Mouse (Mus musculus) hematopoietic stem cell, adult 5-6 weeks (primary cell): ENCODE measurements around the gene Tpbpa. TPM values are rescaled to one million over a fixed set of nuclear protein-coding genes. Genes with fewer than 3 reads are reported as not detected.
"Not testable (repeated sequence)": the region's sequence is repeated elsewhere in the genome, so short reads cannot be mapped to it uniquely, and the experiment has no call there.

ENCODE experiments used
- ATAC-seq, 2 experiments: fragments of 125-278 bp in 1 of 2; replicated peaks in 1 of 2; 2 replicates each; pipeline ENCODE4 v1.8.0; 2016 to 2017; ENCODE audit warnings: inconsistent platforms in 2 of 2, mild to moderate bottlenecking in 2 of 2, moderate number of reproducible peaks in 2 of 2, low read depth in 1 of 2, moderate TSS enrichment in 1 of 2; ENCODE audit not compliant: low FRiP score in 2 of 2, poor library complexity in 2 of 2, severe bottlenecking in 2 of 2, insufficient read depth in 1 of 2, low TSS enrichment in 1 of 2
- total RNA-seq: library from RNA; stranded (forward); fragments of 172-1452, 232-1000 nt; gene quantifications from 2 replicates; pipeline ENCODE4 v1.2.3, GENCODE M21; 2017

Tpbpa gene
- total RNA-seq, result not detected in 2 replicates

GRCm38 (mm10) chr13:60941884-60942283 is at the start of gene Tpbpa:
Gene Tpbpa, minus strand, starts transcription at chr13:60941984.
- ATAC-seq, result not testable (repeated sequence)

- ATAC-seq, result peak; percentile 65 to 71; a peak in 3 of 4 replicates
Observed at GRCm38 (mm10) chr13:60986915-60987314, 45.1 kb upstream of the Tpbpa start.

GRCm38 (mm10) chr13:60972319-60972718 is 30.5 kb upstream of the Tpbpa start:
- peak; percentile 45 to 67; a peak in 2 of 4 replicates for ATAC-seq

GRCm38 (mm10) chr13:60963985-60964384 is 22.2 kb upstream of the Tpbpa start:
- ATAC-seq, result peak; percentile 58 to 87; a peak in 3 of 4 replicates

- no peak for ATAC-seq
Observed at GRCm38 (mm10) chr13:60961706-60962105, 19.9 kb upstream of the Tpbpa start.

GRCm38 (mm10) chr13:60936500-60936901 is 5.3 kb downstream of the Tpbpa start, which contains the start of the genes Gm49391 and Ctla2a:
Gene Gm49391, minus strand, starts transcription at chr13:60936571.
Gene Ctla2a, minus strand, starts transcription at chr13:60936625.
- peak; percentile 96 for ATAC-seq

GRCm38 (mm10) chr13:60935490-60935889 is 6.3 kb downstream of the Tpbpa start, which contains the start of gene Gm49393:
Gene Gm49393, minus strand, starts transcription at chr13:60935590.
- ATAC-seq, result not testable (repeated sequence)

GRCm38 (mm10) chr13:60904780-60905179 is 37.0 kb downstream of the Tpbpa start, which contains the start of gene Tpbpb:
Gene Tpbpb, minus strand, starts transcription at chr13:60904880.
- not testable (repeated sequence) for ATAC-seq

GRCm38 (mm10) chr13:60897328-60897727 is 44.5 kb downstream of the Tpbpa start, which contains the start of gene Ctla2b:
Gene Ctla2b, minus strand, starts transcription at chr13:60897447.
- peak; percentile 97 for ATAC-seq

GRCm38 (mm10) chr13:60896794-60897193 is 45.0 kb downstream of the Tpbpa start, which contains the start of gene Gm49392:
Gene Gm49392, minus strand, starts transcription at chr13:60896894.
- ATAC-seq, result not testable (repeated sequence)

GRCm38 (mm10) chr13:60895406-60896160 is 46.2 kb downstream of the Tpbpa start:
- ATAC-seq, result 0 out of 4 replicates have a peak, but pooled peaks of 1 of the 2 experiments have one; percentile 2

GRCm38 (mm10) chr13:60892301-60892700 is 49.5 kb downstream of the Tpbpa start:
- ATAC-seq, result peak in 1 of 2 experiments; percentile 25; a peak in 1 of 4 replicates

Other genes starting within 250 kb of the Tpbpa start
- gene BC051665, start 155.6 kb downstream of the Tpbpa start, total RNA-seq, result not detected in 2 replicates
- not detected in 2 replicates for gene Ctsll3, start 139.1 kb downstream of the Tpbpa start, total RNA-seq
- not detected in 2 replicates for gene 4930486L24Rik, start 77.5 kb downstream of the Tpbpa start, total RNA-seq
- gene Gm49392, start 45.1 kb downstream of the Tpbpa start, total RNA-seq, result 11.0 and 14.9 TPM in 2 replicates
- 147 and 258 TPM in 2 replicates for gene Ctla2b, start 44.5 kb downstream of the Tpbpa start, total RNA-seq
- not detected in 2 replicates for gene Tpbpb, start 37.1 kb downstream of the Tpbpa start, total RNA-seq
- 4.8 TPM in 1 of 2 replicates, not detected in the other for gene Gm49393, start 6.4 kb downstream of the Tpbpa start, total RNA-seq
- 41.7 and 71.4 TPM in 2 replicates for gene Gm49391, start 5.4 kb downstream of the Tpbpa start, total RNA-seq
- 1,100 and 1,226 TPM in 2 replicates for gene Ctla2a, start 5.4 kb downstream of the Tpbpa start, total RNA-seq
- not detected in 2 replicates for gene Ctsj, start 64.0 kb upstream of the Tpbpa start, total RNA-seq
- not detected in 2 replicates for gene Ctsq, start 98.6 kb upstream of the Tpbpa start, total RNA-seq
- not detected in 2 replicates for gene Ctsr, start 222.3 kb upstream of the Tpbpa start, total RNA-seq